Mouse (Mus musculus) activated CD4-positive, CD25-positive, alpha-beta regulatory T cell, adult 4 months (primary cell): Measurements from ENCODE around the gene St6gal1. TPM values are rescaled to one million over a fixed set of nuclear protein-coding genes. Genes with fewer than 3 reads are reported as not detected.

ENCODE experiments used
- ATAC-seq: one replicate; pipeline ENCODE4 v1.8.0; 2017
- polyA plus RNA-seq, 2 experiments: library from polyadenylated mRNA; unstranded; fragments of 100-300 nt; shearing (Covaris generic); gene quantifications; one replicate each; pipeline ENCODE4 v1.2.1; 2017

St6gal1 gene
- polyA plus RNA-seq, 2 experiments from 2014 or later = 68.6 to 88.1 TPM

DNA sequence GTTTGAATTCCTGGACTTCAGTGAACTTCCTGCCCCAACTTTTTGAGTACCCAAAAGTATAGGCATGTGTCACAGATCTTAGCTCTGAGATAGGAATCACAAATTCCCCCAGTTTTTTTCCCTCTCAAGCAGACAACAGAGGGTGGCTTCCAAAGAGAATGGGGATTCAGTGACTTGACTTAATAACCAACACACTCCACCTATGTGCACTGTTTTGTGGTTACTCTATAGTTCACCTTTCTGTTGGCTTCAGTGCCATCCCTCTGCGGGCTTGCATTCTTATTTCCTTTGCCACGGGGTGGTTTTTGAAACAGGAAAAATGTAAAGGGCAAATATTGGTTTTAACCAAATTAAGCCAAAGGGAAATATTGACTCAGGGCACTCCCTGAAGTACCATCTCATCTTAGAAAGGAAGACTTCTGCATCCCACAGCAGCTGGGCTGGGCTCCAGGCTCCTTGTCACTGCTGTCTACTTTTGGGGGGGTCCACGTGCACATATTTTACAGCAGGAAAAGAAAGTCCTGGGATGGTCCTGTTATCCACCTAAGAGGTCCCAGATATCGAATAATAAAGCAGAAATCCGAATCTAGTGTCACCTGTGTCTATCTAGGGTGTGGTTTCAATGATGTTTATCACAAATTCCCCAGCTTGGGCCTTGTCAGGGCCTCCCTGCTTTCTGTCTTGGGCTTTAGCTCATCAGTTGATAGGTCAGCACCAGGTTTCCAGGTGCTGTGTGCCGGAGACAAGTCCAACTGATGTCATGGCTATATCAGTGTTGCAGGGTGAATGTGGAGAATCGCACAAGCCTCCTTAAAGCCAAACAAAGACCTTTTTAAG, 75.6 kb downstream of the St6gal1 start:
- ATAC-seq = no peak

DNA sequence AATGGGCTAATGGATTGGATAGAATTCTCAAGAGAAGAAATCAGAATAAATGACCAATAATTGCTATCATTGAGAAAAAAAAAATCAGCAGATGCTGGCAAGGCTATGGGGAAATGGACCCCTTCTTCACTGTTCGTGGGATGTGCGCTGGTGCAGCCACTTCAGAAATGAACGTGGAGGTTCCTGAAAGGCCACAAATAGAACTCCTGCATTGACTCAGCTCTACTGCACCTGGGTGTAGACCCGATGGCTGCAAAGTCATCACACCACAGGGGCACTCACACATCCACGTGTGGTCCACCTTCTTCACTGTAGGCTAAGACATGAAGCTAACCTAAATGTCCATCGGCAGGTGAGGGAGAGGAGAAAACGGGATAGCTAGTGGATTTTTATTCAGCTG, 77.2 kb downstream of the St6gal1 start:
- ATAC-seq = no peak

DNA sequence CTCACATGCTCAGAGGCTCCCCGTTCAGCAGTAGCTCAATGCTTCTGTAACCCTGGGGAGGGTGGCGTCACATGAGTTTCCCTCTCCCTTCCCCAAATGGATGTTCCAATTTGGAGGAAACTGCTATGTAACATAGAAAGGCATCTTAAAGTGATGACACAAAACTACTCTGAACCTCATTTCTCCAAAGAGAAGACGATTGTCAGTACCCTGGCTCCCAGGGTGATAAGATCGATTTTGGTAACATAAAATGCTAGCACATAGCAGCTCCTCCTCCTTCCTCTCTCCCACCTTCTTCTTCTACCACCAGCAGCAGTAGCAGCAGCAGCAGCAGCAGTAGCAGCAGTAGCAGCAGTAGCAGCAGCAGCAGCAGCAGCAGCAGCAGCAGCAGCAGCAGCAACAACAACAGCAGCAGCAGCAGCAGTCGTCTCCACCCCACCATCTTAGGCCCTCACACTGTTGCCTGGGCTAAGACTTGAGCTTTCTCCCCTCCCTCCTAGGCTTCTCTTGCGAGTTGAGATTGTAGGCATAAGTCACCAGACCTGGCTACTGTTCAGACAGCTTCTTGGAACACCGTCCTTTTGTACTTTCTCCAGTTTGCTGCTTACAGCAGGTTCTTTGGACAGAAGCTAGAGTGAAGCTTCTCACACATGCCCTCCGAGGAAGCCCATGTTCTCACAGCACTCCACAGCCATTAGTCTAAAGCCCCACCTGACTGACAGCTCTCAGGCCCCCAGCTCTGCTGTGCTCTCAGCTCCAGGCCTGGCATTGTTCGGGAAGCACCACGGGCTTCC, 81.5 kb downstream of the St6gal1 start:
- no peak for ATAC-seq

DNA sequence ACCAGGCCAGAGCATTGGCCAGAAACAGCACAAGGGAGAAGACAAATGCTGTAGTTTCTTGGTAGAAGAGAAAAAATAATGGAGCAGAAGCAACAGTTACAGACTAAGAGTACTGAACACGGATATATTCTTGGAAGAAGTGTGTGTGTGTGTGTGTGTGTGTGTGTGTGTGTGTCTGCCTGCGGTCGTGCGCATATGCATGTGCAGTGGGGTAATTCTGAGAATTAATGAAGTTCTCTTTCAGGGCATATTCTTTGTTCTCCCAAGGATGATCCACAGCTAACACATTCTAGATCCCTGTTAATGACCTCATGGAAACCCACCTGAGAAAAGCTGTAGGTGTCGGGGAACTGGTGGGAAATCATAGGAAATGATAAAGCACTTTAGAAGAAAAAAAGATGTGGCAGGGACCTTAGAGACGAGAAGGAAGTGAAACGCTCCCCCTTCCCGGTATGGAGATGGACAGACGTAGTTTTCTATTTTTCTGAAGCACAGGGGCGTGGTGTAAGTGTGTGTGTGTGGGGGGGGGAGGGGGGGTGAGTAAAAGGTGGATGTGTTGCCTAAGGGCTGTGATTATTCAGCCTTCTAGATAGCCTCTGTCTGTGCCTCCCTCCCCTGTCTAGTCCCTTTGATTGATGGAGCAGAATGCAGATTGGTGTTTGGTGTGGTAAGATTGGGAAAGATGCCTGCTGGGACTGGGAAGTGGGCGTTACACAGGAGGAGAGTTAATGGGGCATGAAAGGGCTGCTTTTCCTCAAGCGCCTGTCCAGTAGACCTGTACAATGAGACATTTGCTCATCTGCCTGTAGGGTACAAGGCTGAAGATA, 82.8 kb downstream of the St6gal1 start:
- no peak for ATAC-seq

- peak; percentile 85 for ATAC-seq
Measured at GRCm38 (mm10) chr16:23308012-23308554, 83.5 kb downstream of the St6gal1 start.

GRCm38 (mm10) chr16:23309080-23309479, 84.5 kb downstream of the St6gal1 start:
- no peak for ATAC-seq

DNA sequence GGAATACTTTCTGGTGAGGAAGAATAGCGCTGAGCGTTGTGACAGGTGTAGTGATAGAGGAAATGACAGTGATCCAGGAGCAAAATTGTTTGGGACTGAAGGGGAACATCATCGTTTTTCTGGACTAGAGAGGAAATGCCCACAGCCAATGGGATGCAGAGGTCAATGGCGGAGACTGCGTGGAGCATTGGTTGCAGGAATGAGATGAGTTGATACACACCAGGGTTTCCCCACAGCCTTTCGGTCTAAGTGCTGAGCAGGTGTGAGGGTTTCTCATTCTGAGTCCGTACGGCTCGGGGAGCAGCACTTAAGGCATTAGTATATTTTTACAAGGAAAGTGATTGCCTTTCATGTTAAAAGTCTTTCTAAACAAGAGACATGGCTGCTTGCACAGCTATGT, 88.1 kb downstream of the St6gal1 start:
- no peak for ATAC-seq

GRCm38 (mm10) chr16:23314790-23315189, 90.2 kb downstream of the St6gal1 start:
- ATAC-seq = no peak

DNA sequence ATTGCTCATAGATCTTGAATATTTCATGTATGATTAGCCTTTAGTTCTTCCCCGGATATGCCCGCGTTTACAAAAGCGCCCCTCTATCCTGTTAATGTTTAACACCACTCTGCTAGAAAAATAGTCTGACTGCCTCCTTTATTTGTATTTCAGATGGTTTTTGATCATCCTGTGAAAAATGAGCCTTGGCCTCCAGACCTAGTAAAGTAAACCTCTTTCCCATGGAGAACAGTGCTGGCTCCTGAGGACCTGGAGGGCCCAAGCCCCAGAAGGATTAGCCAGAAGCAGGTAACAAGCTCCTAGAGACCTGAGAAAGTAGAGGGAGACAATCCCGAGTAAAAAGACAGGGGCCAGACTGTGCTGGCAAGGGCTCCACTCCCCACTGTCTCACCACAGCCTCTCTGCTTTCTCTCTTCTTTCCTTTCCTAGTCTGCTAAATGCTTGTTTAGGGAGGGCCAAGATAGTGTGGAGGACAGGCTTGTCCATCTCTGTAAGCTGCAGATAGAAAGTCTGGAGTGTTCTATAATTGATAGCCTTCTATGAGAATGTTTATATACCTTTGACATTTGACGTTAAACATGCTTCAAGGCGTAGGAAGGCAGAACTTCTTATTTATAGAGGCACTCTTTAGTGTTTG, 93.0 kb downstream of the St6gal1 start:
- ATAC-seq = no peak

DNA sequence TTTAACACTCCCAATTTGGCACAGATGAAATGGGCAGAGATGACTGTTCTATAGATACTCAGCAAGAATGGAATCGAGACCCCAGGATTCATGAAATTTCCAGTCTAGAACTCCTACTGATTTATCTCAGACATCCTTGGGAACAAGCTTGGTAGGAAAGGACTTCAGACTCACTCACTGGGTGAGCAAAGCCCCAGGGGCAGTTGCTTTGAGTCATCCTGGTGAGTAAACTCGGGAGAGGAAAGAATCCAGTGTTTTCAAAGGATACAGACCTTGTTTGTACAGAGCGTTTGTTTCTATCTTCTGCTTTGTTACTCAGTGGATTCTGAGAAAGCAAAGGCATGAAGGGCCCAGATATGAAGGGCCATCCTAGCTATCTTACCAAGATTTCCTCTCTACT, 95.5 kb downstream of the St6gal1 start:
- no peak for ATAC-seq

- ATAC-seq = no peak
Measured at GRCm38 (mm10) chr16:23320579-23320978, 96.0 kb downstream of the St6gal1 start.

- ATAC-seq = peak; percentile 41
Measured at GRCm38 (mm10) chr16:23322453-23322852, 97.9 kb downstream of the St6gal1 start.

- ATAC-seq = no peak
Measured at GRCm38 (mm10) chr16:23323915-23324314, 99.4 kb downstream of the St6gal1 start.

- no peak for ATAC-seq
Measured at GRCm38 (mm10) chr16:23324867-23325650, 100.5 kb downstream of the St6gal1 start.

GRCm38 (mm10) chr16:23326664-23327063, 102.1 kb downstream of the St6gal1 start:
- ATAC-seq = no peak

- no peak for ATAC-seq
Measured at GRCm38 (mm10) chr16:23327266-23327665, 102.7 kb downstream of the St6gal1 start.

- ATAC-seq = peak; percentile 88
Measured at GRCm38 (mm10) chr16:23328201-23328600, 103.7 kb downstream of the St6gal1 start.

DNA sequence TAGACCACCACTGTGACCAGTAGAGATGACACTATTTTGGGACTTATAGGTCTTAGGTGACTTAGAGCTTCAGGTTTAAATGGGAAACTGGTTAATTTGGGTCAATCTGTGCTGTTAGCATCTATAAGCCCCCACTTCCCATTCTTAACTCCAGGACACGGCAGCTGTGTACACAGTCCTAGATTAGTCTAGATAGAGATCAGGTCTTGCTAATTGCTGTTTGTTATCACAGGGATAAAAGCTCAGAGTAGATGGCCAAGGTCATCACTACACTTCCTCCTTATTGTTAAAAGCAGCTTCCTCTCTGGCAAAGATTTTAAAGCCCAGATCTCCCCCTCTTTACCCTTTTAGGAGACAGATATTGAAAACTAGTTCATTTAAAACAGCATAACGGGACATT, 107.6 kb downstream of the St6gal1 start:
- no peak for ATAC-seq

DNA sequence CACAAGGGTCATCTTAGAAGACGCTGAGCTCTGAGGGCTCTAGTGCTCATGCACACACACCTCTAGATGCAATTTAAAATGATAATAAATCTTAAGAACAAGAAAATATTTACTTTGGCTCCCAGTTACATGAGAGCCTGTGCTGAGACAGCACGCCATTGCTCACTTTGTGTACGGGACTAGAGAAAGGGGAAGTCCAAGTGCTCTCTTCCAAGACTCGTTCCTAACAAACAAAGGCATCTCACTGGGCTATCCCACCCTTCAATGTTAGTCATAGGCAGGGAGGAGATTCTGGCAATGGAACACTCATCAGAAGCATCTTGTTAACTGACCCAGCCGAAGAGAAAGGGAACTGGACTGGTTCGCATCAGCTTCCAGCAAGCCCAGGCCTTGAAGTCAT, 108.1 kb downstream of the St6gal1 start:
- no peak for ATAC-seq

GRCm38 (mm10) chr16:23333875-23334551, 109.5 kb downstream of the St6gal1 start:
- no peak for ATAC-seq

DNA sequence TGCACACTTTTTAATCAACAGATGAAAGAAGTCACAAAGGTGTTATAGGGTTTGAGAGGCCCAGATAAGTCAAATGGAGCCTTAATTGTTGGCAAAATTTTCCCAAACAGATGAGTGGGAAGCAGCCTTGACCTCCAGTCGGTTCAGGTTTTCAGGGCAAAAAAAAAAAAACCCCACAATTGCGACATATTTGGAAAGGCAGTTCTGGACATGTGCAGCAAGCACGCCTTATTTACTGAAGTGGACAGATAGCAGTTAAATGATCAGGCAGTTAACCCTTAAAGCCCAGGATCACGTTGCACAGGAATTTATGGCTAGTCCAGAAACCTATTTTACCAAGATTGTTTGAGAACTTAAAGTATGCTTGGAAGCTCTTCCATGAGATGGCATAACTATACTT, 112.8 kb downstream of the St6gal1 start:
- no peak for ATAC-seq
